Mouse (Mus musculus): Measurements from ENCODE around the gene Zfp950. TPM values are rescaled to one million over a fixed set of nuclear protein-coding genes. Genes with fewer than 3 reads are reported as not detected.
A peak's percentile ranks its signal among the peaks of the same experiment; 100 is the strongest.

Gene Zfp950
- polyA plus RNA-seq, 1 experiment from 2014 or later, result 32.8 TPM

DNA sequence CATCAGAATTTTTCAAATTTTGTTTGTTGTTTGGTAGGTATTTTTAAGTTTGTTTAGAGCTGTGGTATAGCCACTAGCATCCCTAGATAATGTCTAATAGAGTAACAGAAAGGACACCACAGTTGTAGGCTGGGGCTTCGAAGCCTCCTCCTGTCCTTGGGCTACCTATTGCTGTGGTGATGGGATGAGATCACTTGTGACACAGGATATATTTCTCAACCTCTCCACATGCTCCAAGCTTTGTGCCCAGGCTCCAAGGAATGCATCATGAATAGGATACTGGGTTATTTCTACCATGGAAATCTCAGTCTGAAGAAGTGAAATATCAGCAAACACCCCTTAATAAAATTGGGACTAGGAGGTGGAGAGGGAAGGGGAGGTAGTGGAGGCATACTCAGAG, 52.9 kb downstream of the Zfp950 start:
- H3K4me2 ChIP-seq (ENCODE audit: low read length), result no peak overlapping the region
- H3K27ac ChIP-seq, result no peak overlapping the region
- H3K4me1 ChIP-seq (replicated peaks; ENCODE audit: insufficient read depth, low read length), result no peaks in the 10 kb centered on the region
- WGBS, result 86% methylated on average over 1 of the region's 1 CpGs
- no peaks in the 10 kb centered on the region for H3K9me3 ChIP-seq (replicated peaks; ENCODE audit: low read length)
- no peaks in the 10 kb centered on the region for H3K27me3 ChIP-seq (ENCODE audit: insufficient read depth, low read length)
- TF ChIP-seq CTCF (IDR thresholded peaks at IDR 0.05; ENCODE audit: low read depth), result no peak
- DNase-seq (ENCODE audit: low spot score) (no peak), ATAC-seq (replicated peaks; ENCODE audit: low FRiP score, low read depth) (no peak)
- H3K36me3 ChIP-seq (ENCODE audit: insufficient read depth, low read length), result 0 out of 2 replicates have a peak, but pooled peaks cover 5% of the 10 kb centered on the region
- H3K9ac ChIP-seq (ENCODE audit: low read depth, low read length), result no peak overlapping the region
- no peak overlapping the region for H3K4me3 ChIP-seq (replicated peaks; ENCODE audit: low read depth, low read length)

DNA sequence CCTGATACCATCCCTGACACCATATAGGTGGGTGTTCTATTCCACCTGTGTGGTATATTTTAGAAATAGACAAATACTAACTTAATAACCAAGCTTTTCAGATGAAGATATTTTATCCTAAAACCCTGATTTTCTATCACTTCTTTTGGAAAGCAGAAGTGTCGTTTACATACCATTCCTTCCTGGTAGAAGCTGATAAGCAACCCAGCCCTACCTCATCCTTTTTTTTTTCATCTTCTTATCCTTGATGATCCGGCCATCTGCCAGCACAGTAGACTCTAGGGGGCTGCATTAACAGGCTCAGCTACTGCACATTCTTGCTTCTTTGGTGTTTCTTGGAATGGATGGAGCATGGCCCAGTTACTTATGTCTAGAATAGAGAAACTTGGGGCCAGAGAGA, 55.4 kb downstream of the Zfp950 start:
- DNase-seq (ENCODE audit: low spot score) (no peak), ATAC-seq (replicated peaks; ENCODE audit: low FRiP score, low read depth) (no peak)
- no peak overlapping the region for H3K4me2 ChIP-seq (ENCODE audit: low read length)
- H3K9ac ChIP-seq (ENCODE audit: low read depth, low read length), result no peak overlapping the region
- no peaks in the 10 kb centered on the region for H3K4me1 ChIP-seq (replicated peaks; ENCODE audit: insufficient read depth, low read length)
- no peaks in the 10 kb centered on the region for H3K36me3 ChIP-seq (ENCODE audit: insufficient read depth, low read length)
- H3K9me3 ChIP-seq (replicated peaks; ENCODE audit: low read length), result no peaks in the 10 kb centered on the region
- WGBS, result 90% methylated on average over 2 of the region's 2 CpGs
- H3K27ac ChIP-seq, result no peak overlapping the region
- no peak overlapping the region for H3K4me3 ChIP-seq (replicated peaks; ENCODE audit: low read depth, low read length)
- TF ChIP-seq CTCF (IDR thresholded peaks at IDR 0.05; ENCODE audit: low read depth), result no peak
- no peaks in the 10 kb centered on the region for H3K27me3 ChIP-seq (ENCODE audit: insufficient read depth, low read length)

DNA sequence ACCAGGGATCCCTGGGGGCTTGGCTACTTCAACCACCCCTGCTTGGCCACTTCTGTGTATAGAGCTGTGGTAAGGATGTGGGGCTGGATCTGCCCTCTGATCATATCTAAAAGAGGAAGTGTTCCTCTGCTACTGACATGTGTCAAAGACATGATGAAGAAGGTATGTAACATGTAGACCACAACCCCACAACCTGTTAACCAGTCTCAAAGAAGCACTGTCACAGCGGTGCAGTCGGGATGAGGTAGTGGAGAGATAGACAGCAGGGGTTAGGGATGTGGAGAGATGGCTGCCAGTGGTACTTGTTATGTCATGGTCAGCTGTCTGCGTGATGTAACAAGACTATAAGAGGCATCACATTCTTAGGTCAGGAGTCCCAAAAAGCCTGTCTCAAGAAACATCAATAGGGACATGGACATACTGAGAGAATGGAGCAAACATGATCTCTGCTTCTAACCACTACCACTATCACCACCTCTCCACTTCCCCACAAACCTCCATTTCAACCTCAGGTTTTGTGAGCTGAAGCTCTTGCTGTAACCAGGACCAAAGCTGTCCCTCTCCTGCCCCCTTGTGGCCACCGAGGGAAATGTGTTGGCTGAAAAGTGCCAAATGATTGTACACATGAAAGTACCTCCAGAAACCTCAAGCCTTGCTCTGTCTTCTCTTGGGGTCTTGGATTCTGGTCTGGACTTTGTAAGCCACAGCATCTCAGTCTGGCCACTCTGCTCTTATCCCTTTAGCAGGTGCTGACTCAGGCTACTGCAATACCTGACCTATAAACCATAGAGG, 56.3 kb downstream of the Zfp950 start:
- Histone ChIP-seq H3K9ac (ENCODE audit: low read depth, low read length) (no peak overlapping the region), H3K4me1 (replicated peaks; ENCODE audit: insufficient read depth, low read length) (no peaks in the 10 kb centered on the region), H3K27me3 (ENCODE audit: insufficient read depth, low read length) (no peaks in the 10 kb centered on the region), H3K4me3 (replicated peaks; ENCODE audit: low read depth, low read length) (no peak overlapping the region), H3K4me2 (ENCODE audit: low read length) (no peak overlapping the region), H3K9me3 (replicated peaks; ENCODE audit: low read length) (no peaks in the 10 kb centered on the region), H3K27ac (no peak overlapping the region), H3K36me3 (ENCODE audit: insufficient read depth, low read length) (no peaks in the 10 kb centered on the region)
- ATAC-seq (replicated peaks; ENCODE audit: low FRiP score, low read depth) (no peak; the same call in 1 of the 2 replicates), DNase-seq (ENCODE audit: low spot score) (peak; percentile 83)
- 46% methylated on average over 4 of the region's 4 CpGs for WGBS
- TF ChIP-seq CTCF (IDR thresholded peaks at IDR 0.05; ENCODE audit: low read depth), result peak; percentile 99

DNA sequence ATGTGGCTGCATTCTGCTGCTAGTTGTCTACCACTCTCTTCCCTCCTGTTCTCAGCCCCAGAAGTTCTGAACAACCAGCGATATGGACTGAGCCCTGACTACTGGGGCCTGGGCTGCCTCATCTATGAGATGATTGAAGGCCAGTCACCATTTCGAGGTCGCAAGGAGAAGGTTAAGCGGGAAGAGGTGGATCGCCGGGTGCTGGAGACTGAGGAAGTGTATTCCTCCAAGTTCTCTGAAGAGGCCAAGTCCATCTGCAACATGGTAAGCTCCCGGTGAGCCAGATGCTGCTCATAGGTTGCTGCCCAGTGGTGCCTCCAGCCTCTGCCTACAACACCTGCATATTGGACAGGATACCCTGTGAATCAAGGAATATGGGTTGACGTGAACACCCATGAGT, 57.6 kb downstream of the Zfp950 start:
- Histone ChIP-seq H3K9ac (ENCODE audit: low read depth, low read length) (no peak overlapping the region), H3K4me1 (replicated peaks; ENCODE audit: insufficient read depth, low read length) (no peaks in the 10 kb centered on the region), H3K27ac (no peak overlapping the region), H3K4me2 (ENCODE audit: low read length) (no peak overlapping the region), H3K36me3 (ENCODE audit: insufficient read depth, low read length) (no peaks in the 10 kb centered on the region), H3K9me3 (replicated peaks; ENCODE audit: low read length) (no peaks in the 10 kb centered on the region), H3K4me3 (replicated peaks; ENCODE audit: low read depth, low read length) (no peak overlapping the region), H3K27me3 (ENCODE audit: insufficient read depth, low read length) (no peaks in the 10 kb centered on the region)
- DNase-seq (ENCODE audit: low spot score), result no peak
- no peak for ATAC-seq (replicated peaks; ENCODE audit: low FRiP score, low read depth)
- TF ChIP-seq CTCF (IDR thresholded peaks at IDR 0.05; ENCODE audit: low read depth), result no peak
- WGBS, result 93% methylated on average over 8 of the region's 8 CpGs

DNA sequence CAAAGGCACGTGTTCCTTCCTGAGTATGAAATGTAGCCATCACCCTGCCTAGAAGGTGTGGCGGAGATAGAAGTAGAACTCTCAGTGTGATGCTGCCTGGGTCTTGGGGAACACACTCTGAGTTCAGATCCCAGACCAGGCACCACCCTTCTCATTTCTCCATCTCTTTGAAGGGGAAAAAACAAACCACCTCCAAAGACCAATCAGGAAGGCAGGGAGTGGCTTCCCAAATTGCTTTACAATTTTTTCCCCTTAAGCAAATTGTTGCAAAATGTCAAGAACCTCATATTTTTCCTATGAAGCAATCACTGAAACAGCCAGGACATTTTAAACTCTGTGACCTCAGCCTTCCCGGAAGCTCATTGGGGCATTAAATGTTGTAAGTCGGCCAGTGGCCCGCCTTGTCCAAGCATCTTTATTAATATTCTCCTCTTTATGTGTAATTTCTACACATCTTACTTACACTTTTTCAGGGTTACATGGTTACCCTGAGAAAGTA, 60.3 kb downstream of the Zfp950 start:
- Histone ChIP-seq H3K4me3 (replicated peaks; ENCODE audit: low read depth, low read length) (no peak overlapping the region), H3K27ac (no peak overlapping the region), H3K9me3 (replicated peaks; ENCODE audit: low read length) (no peaks in the 10 kb centered on the region), H3K4me2 (ENCODE audit: low read length) (no peak overlapping the region), H3K36me3 (ENCODE audit: insufficient read depth, low read length) (no peaks in the 10 kb centered on the region), H3K27me3 (ENCODE audit: insufficient read depth, low read length) (no peaks in the 10 kb centered on the region), H3K9ac (ENCODE audit: low read depth, low read length) (no peak overlapping the region), H3K4me1 (replicated peaks; ENCODE audit: insufficient read depth, low read length) (no peaks in the 10 kb centered on the region)
- ATAC-seq (replicated peaks; ENCODE audit: low FRiP score, low read depth) (no peak), DNase-seq (ENCODE audit: low spot score) (no peak)
- WGBS, result 86% methylated on average over 5 of the region's 5 CpGs
- no peak for TF ChIP-seq CTCF (IDR thresholded peaks at IDR 0.05; ENCODE audit: low read depth)

DNA sequence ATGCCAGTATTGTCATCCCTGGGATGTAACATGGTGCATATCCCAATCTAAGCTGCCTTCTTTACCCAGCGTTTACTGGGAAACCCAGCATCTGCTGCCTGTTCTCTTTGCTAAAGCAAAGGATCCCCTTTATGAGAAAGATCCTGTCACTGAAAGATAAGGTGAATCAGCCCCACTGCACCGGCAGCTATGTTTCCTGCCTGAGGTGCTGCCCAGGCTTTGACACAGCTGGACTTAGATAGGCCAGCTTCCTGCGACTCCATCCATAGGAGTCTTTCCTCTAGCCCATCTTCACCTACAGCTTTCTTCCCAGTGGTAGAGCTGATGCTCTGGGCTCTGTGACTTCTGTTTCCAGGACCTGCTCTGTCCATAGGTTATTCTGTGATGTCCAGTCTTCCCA, 62.0 kb downstream of the Zfp950 start:
- 86% methylated on average over 3 of the region's 3 CpGs for WGBS
- Histone ChIP-seq H3K36me3 (ENCODE audit: insufficient read depth, low read length) (no peaks in the 10 kb centered on the region), H3K9ac (ENCODE audit: low read depth, low read length) (no peak overlapping the region), H3K4me2 (ENCODE audit: low read length) (no peak overlapping the region), H3K9me3 (replicated peaks; ENCODE audit: low read length) (no peaks in the 10 kb centered on the region), H3K27ac (no peak overlapping the region), H3K4me1 (replicated peaks; ENCODE audit: insufficient read depth, low read length) (no peaks in the 10 kb centered on the region), H3K27me3 (ENCODE audit: insufficient read depth, low read length) (no peaks in the 10 kb centered on the region), H3K4me3 (replicated peaks; ENCODE audit: low read depth, low read length) (no peak overlapping the region)
- DNase-seq (ENCODE audit: low spot score) (no peak), ATAC-seq (replicated peaks; ENCODE audit: low FRiP score, low read depth) (no peak)
- TF ChIP-seq CTCF (IDR thresholded peaks at IDR 0.05; ENCODE audit: low read depth), result no peak
